Comparison of ENCODE assay signal across 8 mouse cellular contexts in the genomic region with DNA sequence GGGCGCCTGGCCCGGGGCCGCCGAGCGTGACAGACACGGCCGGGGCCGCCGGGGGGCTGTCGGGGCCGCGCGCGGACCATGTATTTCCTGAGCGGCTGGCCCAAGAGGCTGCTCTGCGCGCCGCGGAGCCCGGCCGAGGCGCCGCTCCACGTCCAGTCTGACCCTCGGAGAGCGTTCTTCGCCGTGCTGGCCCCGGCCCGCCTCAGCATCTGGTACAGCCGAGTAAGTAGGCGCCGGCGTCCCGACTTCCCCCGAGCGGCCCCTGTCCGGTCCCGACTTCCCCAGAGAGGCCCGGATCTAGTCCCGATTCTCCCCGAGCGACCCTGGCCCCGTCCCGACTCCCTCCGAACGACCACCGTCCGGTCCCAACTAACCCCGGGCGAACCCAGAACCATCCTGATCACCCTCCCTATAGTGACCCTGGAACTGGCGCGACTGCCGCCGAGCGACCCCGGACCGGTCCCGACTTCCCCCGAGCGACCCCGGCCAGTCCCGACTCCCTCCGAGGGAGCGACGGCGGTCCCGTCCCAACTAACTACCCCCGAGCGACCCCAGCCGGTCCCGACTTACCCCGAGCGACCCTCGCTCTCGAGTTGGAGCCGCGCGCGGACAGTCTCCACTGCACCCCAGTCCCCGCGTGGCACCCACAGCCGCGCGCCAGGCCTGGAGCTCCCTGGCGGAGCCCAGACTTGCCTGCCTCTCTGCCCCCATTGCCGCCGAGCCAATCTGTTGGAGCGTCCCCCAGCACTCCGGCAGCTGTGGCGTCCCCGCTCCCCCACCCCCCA. TPM values are rescaled to one million over a fixed set of nuclear protein-coding genes. Genes with fewer than 3 reads are reported as not detected.
DNase-seq lines count a peak whose midpoint lies in the region; ATAC-seq and TF ChIP-seq lines count a peak whose summit lies in the region.

No protein-coding gene starts in this region.

- no peak for TF ChIP-seq CTCF in E14TG2a.4 (conservative IDR thresholded peaks at IDR 0.05; ENCODE audit: low read length)
- no peak for TF ChIP-seq CTCF in olfactory bulb, adult 2 months (IDR thresholded peaks at IDR 0.05; ENCODE audit: insufficient read depth, low read depth, low read length)

- no peaks in the 10 kb centered on the region for H3K9me3 ChIP-seq in E14TG2a.4 (ENCODE audit: low read length)
- no peaks in the 10 kb centered on the region for H3K9me3 ChIP-seq in embryonic facial prominence, embryonic 14.5 days (ENCODE audit: control insufficient read depth, low read length)
- H3K9me3 ChIP-seq in heart, embryonic 15.5 days (replicated peaks) = no peaks in the 10 kb centered on the region
- H3K9me3 ChIP-seq in lung, embryonic 15.5 days = no peaks in the 10 kb centered on the region

- peak overlapping the region; percentile 96 for H3K27ac ChIP-seq in embryonic facial prominence, embryonic 14.5 days (replicated peaks; ENCODE audit: low read depth, low read length)
- H3K27ac ChIP-seq in heart, embryonic 15.5 days = peak overlapping the region; percentile 98
- peak overlapping the region; percentile 97 for H3K27ac ChIP-seq in lung, embryonic 15.5 days
- peak overlapping the region; percentile 22 for H3K27ac ChIP-seq in olfactory bulb, adult 2 months (ENCODE audit: insufficient read depth, low read depth, low read length)

- H3K9ac ChIP-seq in embryonic facial prominence, embryonic 14.5 days (ENCODE audit: low read depth, low read length) = peak overlapping the region; percentile 98
- H3K9ac ChIP-seq in heart, embryonic 15.5 days = peak overlapping the region; percentile 93
- peak overlapping the region; percentile 95 for H3K9ac ChIP-seq in lung, embryonic 15.5 days

- peak; percentile 66 for ATAC-seq in embryonic facial prominence, embryonic 14.5 days (ENCODE audit: low read depth)
- ATAC-seq in heart, embryonic 15.5 days (replicated peaks; ENCODE audit: insufficient number of reproducible peaks, insufficient read depth, low FRiP score, low read depth) = peak; percentile 70
- ATAC-seq in lung, embryonic 15.5 days (ENCODE audit: borderline replicate concordance, extremely low read depth, low FRiP score, low TSS enrichment) = peak; percentile 76

- no peak for TF ChIP-seq POLR2A in olfactory bulb, adult 2 months (IDR thresholded peaks at IDR 0.05; ENCODE audit: insufficient read depth, low read depth, low read length)

- peaks cover 30% of the 10 kb centered on the region for H3K4me1 ChIP-seq in E14TG2a.4 (replicated peaks; ENCODE audit: low read depth, low read length)
- peaks cover 16% of the 10 kb centered on the region for H3K4me1 ChIP-seq in embryonic facial prominence, embryonic 14.5 days (ENCODE audit: control insufficient read depth, insufficient read depth, low read length)
- peaks cover 20% of the 10 kb centered on the region for H3K4me1 ChIP-seq in heart, embryonic 15.5 days (replicated peaks)
- H3K4me1 ChIP-seq in lung, embryonic 15.5 days = peaks cover 15% of the 10 kb centered on the region
- no peaks in the 10 kb centered on the region for H3K4me1 ChIP-seq in olfactory bulb, adult 2 months (ENCODE audit: control insufficient read depth, insufficient read depth, low read length)

- peak overlapping the region; percentile 70 for H3K4me2 ChIP-seq in embryonic facial prominence, embryonic 14.5 days (ENCODE audit: low read depth, low read length)
- H3K4me2 ChIP-seq in heart, embryonic 15.5 days = peak overlapping the region; percentile 68
- peak overlapping the region; percentile 59 for H3K4me2 ChIP-seq in lung, embryonic 15.5 days

- H3K36me3 ChIP-seq in E14TG2a.4 (ENCODE audit: insufficient read depth, low read length) = peaks cover 7% of the 10 kb centered on the region; the same call in 1 of the 2 replicates
- H3K36me3 ChIP-seq in embryonic facial prominence, embryonic 14.5 days (ENCODE audit: control insufficient read depth, insufficient read depth, low read length) = 0 out of 2 replicates have a peak, but pooled peaks cover 2% of the 10 kb centered on the region
- H3K36me3 ChIP-seq in heart, embryonic 15.5 days = no peaks in the 10 kb centered on the region
- no peaks in the 10 kb centered on the region for H3K36me3 ChIP-seq in lung, embryonic 15.5 days

- H3K27me3 ChIP-seq in E14TG2a.4 (ENCODE audit: insufficient read depth, low read length) = no peaks in the 10 kb centered on the region
- no peaks in the 10 kb centered on the region for H3K27me3 ChIP-seq in embryonic facial prominence, embryonic 14.5 days (replicated peaks; ENCODE audit: control insufficient read depth, insufficient read depth, low read length)
- H3K27me3 ChIP-seq in heart, embryonic 15.5 days = no peaks in the 10 kb centered on the region
- H3K27me3 ChIP-seq in lung, embryonic 15.5 days = no peaks in the 10 kb centered on the region

- H3K4me3 ChIP-seq in E14TG2a.4 (replicated peaks; ENCODE audit: low read length) = peak overlapping the region; percentile 94
- peak overlapping the region; percentile 91 for H3K4me3 ChIP-seq in embryonic facial prominence, embryonic 14.5 days (ENCODE audit: low read depth, low read length)
- H3K4me3 ChIP-seq in heart, embryonic 15.5 days = peak overlapping the region; percentile 93
- H3K4me3 ChIP-seq in lung, embryonic 15.5 days = peak overlapping the region; percentile 95
- peak overlapping the region; percentile 69 for H3K4me3 ChIP-seq in olfactory bulb, adult 2 months (ENCODE audit: insufficient read depth, low read depth, low read length)

- under 1% methylated on average over 44 of the region's 92 CpGs for WGBS in embryonic facial prominence, embryonic 14.5 days
- WGBS in heart, embryonic 15.5 days = under 1% methylated on average over 78 of the region's 92 CpGs
- 1% methylated on average over 78 of the region's 92 CpGs for whole genome bisulfite sequencing in lung, embryonic 15.5 days
- under 1% methylated on average over 80 of the region's 92 CpGs for WGBS in olfactory bulb, adult 2 months

- peak; percentile 70 for DNase-seq in adrenal gland, postnatal 10 days
- peak; percentile 64 for DNase-seq in embryonic facial prominence, embryonic 14.5 days (ENCODE audit: low spot score)
- peak; percentile 67 to 80 for DNase-seq in kidney, postnatal 4 days
- DNase-seq in urinary bladder, postnatal 25 days (ENCODE audit: low spot score) = peak; percentile 52

RNA-seq across cellular contexts. Expression of gene Ric1, which starts 0.6 kb away (rescaled TPM):
- 10 to 100 TPM; 51.9 to 57.6 TPM for total RNA-seq in adrenal gland, postnatal 10 days (2021)
- 21.1 and 21.6 TPM in 2 replicates for polyA plus RNA-seq in embryonic facial prominence, embryonic 14.5 days (2014; fragmentation: Nextera tagmentation; extraction: Ambion mirVana)
- polyA plus RNA-seq in heart, embryonic 15.5 days (2015; fragmentation: Nextera tagmentation; extraction: Ambion mirVana) = 6.5 and 7.5 TPM in 2 replicates
- polyA plus RNA-seq in lung, embryonic 15.5 days (2015; fragmentation: Nextera tagmentation; extraction: Ambion mirVana) = 11.7 and 12.5 TPM in 2 replicates
- not detected in 2 replicates for polyA plus RNA-seq in olfactory bulb, adult 2 months (2012; ENCODE audit: insufficient read depth, insufficient read length, low replicate concordance, missing spikeins)

Comparison
In these comparisons a context has a peak if more than half of its experiments do, and no peak if none do; other contexts are left out.
1. Peak in every context shown above with its lines: DNase-seq, ATAC-seq, H3K4me3 ChIP-seq and H3K27ac ChIP-seq.
2. H3K27ac ChIP-seq: peak in every context shown above with its lines; median percentile 98 in heart, embryonic 15.5 days; 97 in lung, embryonic 15.5 days; 96 in embryonic facial prominence, embryonic 14.5 days; 22 in olfactory bulb, adult 2 months.